Mouse (Mus musculus): ENCODE measurements around the gene Pex5l. TPM values are rescaled to one million over a fixed set of nuclear protein-coding genes. Genes with fewer than 3 reads are reported as not detected.

Gene Pex5l
- total and polyA plus RNA-seq, 2 experiments from 2014 or later, result 3.3 to 32.7 TPM

DNA sequence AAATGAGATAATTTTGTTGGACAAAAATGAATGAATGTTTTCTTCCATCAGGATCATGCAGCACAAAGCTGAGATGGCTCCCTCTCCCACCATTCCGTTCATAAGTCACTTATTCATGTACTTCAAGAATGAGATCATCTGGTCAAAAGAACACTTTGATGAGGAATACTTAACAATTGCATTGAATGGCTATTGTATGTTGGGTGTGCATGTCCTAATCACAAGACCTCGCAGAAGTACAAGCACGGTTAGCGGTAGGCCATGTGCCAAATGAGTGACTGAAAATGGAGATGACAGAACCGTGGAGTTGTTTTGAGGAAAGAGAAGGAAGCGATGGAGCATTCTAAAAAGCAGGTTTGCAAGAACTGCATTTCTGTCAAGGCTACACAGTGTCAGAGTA, 72.3 kb downstream of the Pex5l start:
- Histone ChIP-seq H3K4me2 (ENCODE audit: low read depth) (no peak overlapping the region), H3K36me3 (ENCODE audit: insufficient read depth) (no peaks in the 10 kb centered on the region), H3K9me3 (ENCODE audit: low read length) (no peaks in the 10 kb centered on the region), H3K9ac (no peak overlapping the region), H3K27me3 (ENCODE audit: insufficient read depth, low read length) (no peaks in the 10 kb centered on the region), H3K4me3 (ENCODE audit: low read depth, low read length) (no peak overlapping the region), H3K4me1 (ENCODE audit: insufficient read depth) (no peaks in the 10 kb centered on the region), H3K27ac (ENCODE audit: low read depth, low read length) (no peak overlapping the region)
- no peak for DNase-seq
- ATAC-seq, result no peak
- no peak for TF ChIP-seq CTCF (IDR thresholded peaks at IDR 0.05; ENCODE audit: low read depth)
- 68% methylated on average over 6 of the region's 6 CpGs for WGBS

DNA sequence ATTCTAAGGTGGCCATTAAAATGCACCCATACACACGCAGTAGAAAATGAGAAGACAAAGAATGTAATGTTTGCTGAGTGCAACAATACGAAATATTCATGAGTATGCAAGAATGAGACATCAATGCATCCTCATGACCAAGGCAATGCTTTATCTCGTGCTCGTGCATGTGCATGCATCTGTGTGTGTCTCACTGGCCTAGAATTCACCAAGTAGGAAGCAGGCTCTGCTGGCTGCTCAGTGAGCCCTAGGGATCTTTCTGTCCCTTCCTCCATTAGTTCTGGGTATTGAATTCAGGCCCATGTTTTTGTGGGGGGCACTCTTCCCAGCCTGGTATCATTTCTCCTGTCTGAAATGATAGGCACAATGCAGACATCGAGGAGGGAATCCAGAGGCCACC, 74.9 kb downstream of the Pex5l start:
- Histone ChIP-seq H3K4me2 (ENCODE audit: low read depth) (no peak overlapping the region), H3K36me3 (ENCODE audit: insufficient read depth) (no peaks in the 10 kb centered on the region), H3K4me1 (ENCODE audit: insufficient read depth) (peaks cover 9% of the 10 kb centered on the region; the same call in 1 of the 2 replicates), H3K27me3 (ENCODE audit: insufficient read depth, low read length) (no peaks in the 10 kb centered on the region), H3K27ac (ENCODE audit: low read depth, low read length) (no peak overlapping the region), H3K9ac (no peak overlapping the region), H3K9me3 (ENCODE audit: low read length) (no peaks in the 10 kb centered on the region), H3K4me3 (ENCODE audit: low read depth, low read length) (no peak overlapping the region)
- ATAC-seq (no peak), DNase-seq (no peak)
- WGBS, result 64% methylated on average over 5 of the region's 5 CpGs
- no peak for TF ChIP-seq CTCF (IDR thresholded peaks at IDR 0.05; ENCODE audit: low read depth)

DNA sequence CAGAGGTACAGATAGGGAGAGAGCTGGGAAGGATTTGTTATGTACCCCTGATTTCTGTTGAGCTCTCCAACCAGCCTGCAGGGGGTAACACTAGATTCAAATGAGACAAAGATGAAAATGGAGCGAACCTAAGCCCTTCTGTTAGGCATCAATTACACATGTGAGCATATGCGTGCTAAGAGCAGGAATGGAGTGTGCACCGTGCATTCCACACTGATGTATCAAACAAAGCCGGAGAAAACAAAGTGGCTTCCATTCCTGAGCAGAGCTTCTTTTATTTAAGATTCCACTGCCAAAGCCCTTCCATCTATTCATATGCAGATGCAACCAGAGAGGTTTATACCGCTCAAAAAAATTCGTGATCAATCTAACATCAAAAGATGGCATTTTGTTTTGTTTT, 79.5 kb downstream of the Pex5l start:
- Histone ChIP-seq H3K27me3 (ENCODE audit: insufficient read depth, low read length) (no peaks in the 10 kb centered on the region), H3K4me1 (ENCODE audit: insufficient read depth) (peaks cover 9% of the 10 kb centered on the region; the same call in 1 of the 2 replicates), H3K9ac (no peak overlapping the region), H3K36me3 (ENCODE audit: insufficient read depth) (no peaks in the 10 kb centered on the region), H3K4me3 (ENCODE audit: low read depth, low read length) (no peak overlapping the region), H3K9me3 (ENCODE audit: low read length) (no peaks in the 10 kb centered on the region), H3K27ac (ENCODE audit: low read depth, low read length) (no peak overlapping the region), H3K4me2 (ENCODE audit: low read depth) (no peak overlapping the region)
- WGBS, result 7% methylated on average over 6 of the region's 6 CpGs
- no peak for TF ChIP-seq CTCF (IDR thresholded peaks at IDR 0.05; ENCODE audit: low read depth)
- ATAC-seq (peak; percentile 81), DNase-seq (peak; percentile 25)

DNA sequence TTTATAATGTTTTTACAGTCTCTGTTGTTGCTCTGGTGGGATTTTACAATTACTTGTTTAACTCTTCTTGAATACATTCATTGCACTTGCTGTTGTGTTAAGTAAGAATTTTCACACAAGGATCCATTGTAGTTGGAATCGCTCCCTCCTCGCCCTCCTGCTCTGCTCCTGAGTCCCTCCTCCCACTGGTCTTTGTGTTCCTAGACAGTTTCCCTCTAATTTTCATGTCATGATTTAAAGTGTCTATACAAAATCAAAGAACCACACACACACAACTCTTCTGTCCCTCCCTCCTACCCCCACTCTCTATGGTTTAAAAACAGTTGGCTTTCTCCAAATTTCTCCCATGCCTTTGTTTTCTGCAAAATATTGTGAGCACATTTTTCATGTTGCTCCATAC, 81.6 kb downstream of the Pex5l start:
- ATAC-seq (no peak), DNase-seq (no peak)
- H3K9ac ChIP-seq, result no peak overlapping the region
- WGBS, result 24% methylated on average over 2 of the region's 2 CpGs
- TF ChIP-seq CTCF (IDR thresholded peaks at IDR 0.05; ENCODE audit: low read depth), result no peak
- H3K4me3 ChIP-seq (ENCODE audit: low read depth, low read length), result no peak overlapping the region
- H3K4me1 ChIP-seq (ENCODE audit: insufficient read depth), result peaks cover 9% of the 10 kb centered on the region; the same call in 1 of the 2 replicates
- no peaks in the 10 kb centered on the region for H3K9me3 ChIP-seq (ENCODE audit: low read length)
- H3K27ac ChIP-seq (ENCODE audit: low read depth, low read length), result no peak overlapping the region
- no peaks in the 10 kb centered on the region for H3K36me3 ChIP-seq (ENCODE audit: insufficient read depth)
- H3K4me2 ChIP-seq (ENCODE audit: low read depth), result no peak overlapping the region
- H3K27me3 ChIP-seq (ENCODE audit: insufficient read depth, low read length), result no peaks in the 10 kb centered on the region

DNA sequence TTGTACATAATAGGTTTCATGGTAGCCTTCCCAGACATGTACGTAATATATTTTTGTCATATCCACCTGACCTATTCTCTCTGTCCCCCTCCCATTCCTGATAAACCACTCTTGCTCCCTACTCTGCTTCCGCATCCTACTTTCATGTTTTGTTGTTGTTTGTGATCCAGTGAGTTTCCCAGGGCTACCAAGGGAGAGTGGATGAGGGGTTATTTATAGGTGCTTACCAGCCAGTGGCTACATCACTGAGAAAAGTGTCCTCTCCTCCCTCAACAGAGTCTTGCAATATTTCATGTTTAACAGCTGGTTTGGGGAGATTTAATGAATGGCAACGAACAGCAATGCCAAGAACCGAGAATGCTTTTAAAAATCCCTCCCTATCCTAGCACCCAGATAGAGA, 82.0 kb downstream of the Pex5l start:
- Histone ChIP-seq H3K36me3 (ENCODE audit: insufficient read depth) (no peaks in the 10 kb centered on the region), H3K4me3 (ENCODE audit: low read depth, low read length) (no peak overlapping the region), H3K9ac (no peak overlapping the region), H3K4me1 (ENCODE audit: insufficient read depth) (peaks cover 9% of the 10 kb centered on the region; the same call in 1 of the 2 replicates), H3K27ac (ENCODE audit: low read depth, low read length) (no peak overlapping the region), H3K27me3 (ENCODE audit: insufficient read depth, low read length) (no peaks in the 10 kb centered on the region), H3K4me2 (ENCODE audit: low read depth) (no peak overlapping the region), H3K9me3 (ENCODE audit: low read length) (no peaks in the 10 kb centered on the region)
- DNase-seq (no peak), ATAC-seq (no peak)
- 57% methylated on average over 4 of the region's 4 CpGs for WGBS
- TF ChIP-seq CTCF (IDR thresholded peaks at IDR 0.05; ENCODE audit: low read depth), result no peak

DNA sequence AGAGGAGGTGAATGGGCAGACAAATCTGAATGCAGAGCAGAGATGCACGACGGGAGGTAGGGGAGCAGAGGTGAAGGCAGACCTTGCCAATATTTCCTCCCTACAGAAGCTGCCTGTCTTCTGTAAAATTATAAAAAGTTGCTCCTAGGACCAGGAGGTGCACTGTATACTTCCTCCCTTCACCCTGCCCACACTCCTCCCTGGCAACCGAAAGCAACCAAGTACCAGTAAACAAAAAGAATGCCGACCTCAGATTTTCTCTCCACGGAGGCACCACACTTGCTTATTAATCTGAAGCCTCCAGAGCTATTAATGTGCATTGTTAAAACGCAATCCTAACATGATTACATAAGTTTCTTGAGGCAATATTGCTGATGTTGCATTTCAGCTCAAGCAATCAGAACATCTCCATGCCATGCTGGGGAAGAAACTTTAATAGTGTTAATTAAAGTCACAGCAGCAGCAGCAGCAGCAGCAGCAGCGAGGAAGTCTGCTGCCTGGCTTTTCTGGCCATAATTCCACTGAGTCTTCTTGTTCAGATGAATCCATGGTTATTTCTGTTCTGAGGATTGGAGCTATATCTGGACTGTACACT, 82.6 kb downstream of the Pex5l start:
- 29% methylated on average over 7 of the region's 7 CpGs for WGBS
- ATAC-seq (no peak), DNase-seq (no peak)
- Histone ChIP-seq H3K4me1 (ENCODE audit: insufficient read depth) (peaks cover 9% of the 10 kb centered on the region; the same call in 1 of the 2 replicates), H3K9me3 (ENCODE audit: low read length) (no peaks in the 10 kb centered on the region), H3K9ac (no peak overlapping the region), H3K4me2 (ENCODE audit: low read depth) (no peak overlapping the region), H3K36me3 (ENCODE audit: insufficient read depth) (no peaks in the 10 kb centered on the region), H3K4me3 (ENCODE audit: low read depth, low read length) (no peak overlapping the region), H3K27me3 (ENCODE audit: insufficient read depth, low read length) (no peaks in the 10 kb centered on the region), H3K27ac (ENCODE audit: low read depth, low read length) (no peak overlapping the region)
- no peak for TF ChIP-seq CTCF (IDR thresholded peaks at IDR 0.05; ENCODE audit: low read depth)

DNA sequence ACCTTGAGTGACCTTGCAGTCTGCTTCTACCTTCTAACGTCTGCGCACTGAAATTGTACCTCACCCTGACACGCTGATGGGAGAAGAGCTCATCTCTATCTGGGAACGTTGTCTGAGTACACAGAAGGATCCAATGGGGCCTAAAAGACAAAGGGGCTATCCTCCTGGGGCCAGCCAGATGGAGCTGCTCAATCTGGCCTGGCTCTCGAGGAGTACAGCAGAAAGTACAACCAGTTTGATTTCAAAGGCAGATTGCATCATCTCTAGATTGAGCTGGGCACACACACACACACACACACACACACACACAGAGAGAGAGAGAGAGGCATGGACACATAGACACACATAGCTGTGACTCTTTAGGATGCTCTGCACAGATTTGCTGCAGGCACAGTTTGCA, 94.7 kb downstream of the Pex5l start:
- Histone ChIP-seq H3K27ac (ENCODE audit: low read depth, low read length) (no peak overlapping the region), H3K9ac (no peak overlapping the region), H3K4me1 (ENCODE audit: insufficient read depth) (no peaks in the 10 kb centered on the region), H3K9me3 (ENCODE audit: low read length) (no peaks in the 10 kb centered on the region), H3K36me3 (ENCODE audit: insufficient read depth) (no peaks in the 10 kb centered on the region), H3K4me2 (ENCODE audit: low read depth) (no peak overlapping the region), H3K27me3 (ENCODE audit: insufficient read depth, low read length) (no peaks in the 10 kb centered on the region), H3K4me3 (ENCODE audit: low read depth, low read length) (no peak overlapping the region)
- DNase-seq (no peak), ATAC-seq (0 out of 2 replicates have a peak, but pooled peaks have one; percentile 16)
- WGBS, result 54% methylated on average over 5 of the region's 5 CpGs
- TF ChIP-seq CTCF (IDR thresholded peaks at IDR 0.05; ENCODE audit: low read depth), result no peak

Measured in forebrain, postnatal 0 days (tissue).